Mouse (Mus musculus) embryonic facial prominence, embryonic 15.5 days (tissue): Measurements from ENCODE around the gene Zfp825. TPM values are rescaled to one million over a fixed set of nuclear protein-coding genes. Genes with fewer than 3 reads are reported as not detected.
"Not testable (repeated sequence)": the region's sequence is repeated elsewhere in the genome, so short reads cannot be mapped to it uniquely, and the experiment has no call there.

Experiments
- ATAC-seq: fragments of 200-750 bp; cut with Nextera tagmentation; 2 replicates; pipeline ENCODE4 v1.8.0; 2017; ENCODE audit warnings: low read depth, moderate TSS enrichment; ENCODE audit not compliant: insufficient number of reproducible peaks, low FRiP score, low TSS enrichment
- H3K27ac ChIP-seq: fragments of 300-500 bp; sonication (generic); replicated peaks from 2 replicates; pipeline ENCODE4 v1.5.1; 2015; ENCODE audit warnings: mild to moderate bottlenecking, inconsistent platforms
- H3K27me3 ChIP-seq: fragments of 300-500 bp; sonication (generic); 2 replicates; pipeline ENCODE4 v1.6.1; 2015; ENCODE audit warnings: inconsistent platforms
- H3K36me3 ChIP-seq: fragments of 300-500 bp; sonication (generic); 2 replicates; pipeline ENCODE4 v1.6.1; 2015; ENCODE audit warnings: mild to moderate bottlenecking, inconsistent platforms
- H3K4me1 ChIP-seq: fragments of 300-500 bp; sonication (generic); 2 replicates; pipeline ENCODE4 v1.6.1; 2015; ENCODE audit warnings: inconsistent platforms
- H3K4me2 ChIP-seq: fragments of 300-500 bp; sonication (generic); replicated peaks from 2 replicates; pipeline ENCODE4 v1.6.1; 2015; ENCODE audit warnings: mild to moderate bottlenecking, inconsistent platforms
- H3K4me3 ChIP-seq: fragments of 300-500 bp; sonication (generic); replicated peaks from 2 replicates; pipeline ENCODE4 v1.5.1; 2015; ENCODE audit warnings: mild to moderate bottlenecking, inconsistent platforms
- H3K9ac ChIP-seq: fragments of 300-500 bp; sonication (generic); 2 replicates; pipeline ENCODE4 v1.6.1; 2015; ENCODE audit warnings: inconsistent platforms
- H3K9me3 ChIP-seq: fragments of 300-500 bp; sonication (generic); replicated peaks from 2 replicates; pipeline ENCODE4 v1.6.1; 2016; ENCODE audit warnings: inconsistent platforms
- WGBS: fragments of 180-500 bp; shearing (Covaris S2); methylation state at CpG from one replicate; pipeline ENCODE4 v1.1.7; 2015; 5-methylcytosine and 5-hydroxymethylcytosine counted together
- polyA plus RNA-seq: library from polyadenylated mRNA; unstranded; fragments of >200 nt; fragmentation: Nextera tagmentation; extraction: Ambion mirVana; gene quantifications from 2 replicates; pipeline ENCODE4 v1.2.1, GENCODE M21; 2015

Gene Zfp825
- polyA plus RNA-seq, 1 experiment from 2014 or later, result 20.5 TPM

- H3K36me3 ChIP-seq, H3K9ac ChIP-seq, H3K4me2 ChIP-seq, ATAC-seq, H3K27ac ChIP-seq, H3K9me3 ChIP-seq, H3K4me1 ChIP-seq, H3K4me3 ChIP-seq, H3K27me3 ChIP-seq: not testable (repeated sequence)
- 20% methylated on average over 1 of the region's 1 CpGs for WGBS
These were observed 5.9 kb upstream of the Zfp825 start for GRCm38 (mm10) chr13:74499696-74500095.

- not testable (repeated sequence) for H3K4me1 ChIP-seq, H3K27ac ChIP-seq, H3K36me3 ChIP-seq, H3K9me3 ChIP-seq, H3K27me3 ChIP-seq, H3K9ac ChIP-seq, H3K4me2 ChIP-seq, H3K4me3 ChIP-seq, ATAC-seq
- WGBS, result 87% methylated on average over 3 of the region's 3 CpGs
These were observed 9.5 kb downstream of the Zfp825 start for GRCm38 (mm10) chr13:74484326-74484725.

GRCm38 (mm10) chr13:74471468-74471867 is 22.3 kb downstream of the Zfp825 start:
- not testable (repeated sequence) for H3K36me3 ChIP-seq, H3K9me3 ChIP-seq, H3K4me1 ChIP-seq, H3K27ac ChIP-seq, H3K4me2 ChIP-seq, H3K4me3 ChIP-seq, ATAC-seq, H3K27me3 ChIP-seq, H3K9ac ChIP-seq
- WGBS, result 92% methylated on average over 2 of the region's 2 CpGs

GRCm38 (mm10) chr13:74462699-74463385 is 30.9 kb downstream of the Zfp825 start:
- under 1% methylated on average over 23 of the region's 23 CpGs for WGBS
- H3K9me3 ChIP-seq, result no peaks in the 10 kb centered on the region
- no peaks in the 10 kb centered on the region; the same call in 1 of the 2 replicates for H3K36me3 ChIP-seq
- H3K4me1 ChIP-seq, result no peaks in the 10 kb centered on the region
- H3K4me2 ChIP-seq, result peak overlapping the region; percentile 73
- no peaks in the 10 kb centered on the region for H3K27me3 ChIP-seq
- peak overlapping the region; percentile 45 for H3K9ac ChIP-seq
- H3K4me3 ChIP-seq, result peak overlapping the region; percentile 57
- peak; percentile 95 for ATAC-seq
- peak overlapping the region; percentile 97 for H3K27ac ChIP-seq

GRCm38 (mm10) chr13:74462318-74462698 is 31.5 kb downstream of the Zfp825 start:
- not testable (repeated sequence) for H3K4me1 ChIP-seq, H3K36me3 ChIP-seq, ATAC-seq, H3K9me3 ChIP-seq, H3K27me3 ChIP-seq
- 3% methylated on average over 7 of the region's 7 CpGs for WGBS
- Histone ChIP-seq H3K27ac (peak overlapping the region; percentile 97), H3K9ac (peak overlapping the region; percentile 13; the same call in 1 of the 2 replicates), H3K4me2 (peak overlapping the region; percentile 73), H3K4me3 (peak overlapping the region; percentile 57)

GRCm38 (mm10) chr13:74439895-74440294 is 53.9 kb downstream of the Zfp825 start:
- WGBS, result 27% methylated on average over 19 of the region's 19 CpGs
- Histone ChIP-seq H3K27me3 (no peaks in the 10 kb centered on the region), H3K9ac (no peak overlapping the region), H3K4me3 (no peak overlapping the region), H3K9me3 (peaks cover 25% of the 10 kb centered on the region), H3K4me1 (no peaks in the 10 kb centered on the region), H3K4me2 (no peak overlapping the region), H3K36me3 (peaks cover 23% of the 10 kb centered on the region), H3K27ac (no peak overlapping the region)
- no peak for ATAC-seq

Other genes with a start within 250 kb of the Zfp825 start
- gene Ahrr, start 201.7 kb downstream of the Zfp825 start, polyA plus RNA-seq, result 2.2 and 3.4 TPM in 2 replicates
- 154 and 159 TPM in 2 replicates for gene Pdcd6, start 176.4 kb downstream of the Zfp825 start, polyA plus RNA-seq
- 221 and 224 TPM in 2 replicates for gene Sdha, start 143.7 kb downstream of the Zfp825 start, polyA plus RNA-seq
- 59.9 and 63.7 TPM in 2 replicates for gene Ccdc127, start 143.7 kb downstream of the Zfp825 start, polyA plus RNA-seq
- not detected in 2 replicates for gene Lrrc14b, start 130.0 kb downstream of the Zfp825 start, polyA plus RNA-seq
- gene Zfp72, start 103.2 kb downstream of the Zfp825 start, polyA plus RNA-seq, result 5.8 and 6.2 TPM in 2 replicates
- gene Ftl1-ps1, start 94.3 kb downstream of the Zfp825 start, polyA plus RNA-seq, result 68.7 and 177 TPM in 2 replicates
- gene Erap1, start 145.6 kb upstream of the Zfp825 start, polyA plus RNA-seq, result 10.4 and 12.8 TPM in 2 replicates